Mouse (Mus musculus) neural tube, embryonic 11.5 days (tissue): ENCODE results near the gene Yjefn3. TPM values are rescaled to one million over a fixed set of nuclear protein-coding genes. Genes with fewer than 3 reads are reported as not detected.
A peak's percentile ranks its signal among the peaks of the same experiment; 100 is the strongest.

Experiments used
- ATAC-seq: fragments of 200-750 bp; cut with Nextera tagmentation; 2 replicates; pipeline ENCODE4 v1.8.0; 2017; ENCODE audit warnings: moderate number of reproducible peaks, mild to moderate bottlenecking, moderate TSS enrichment, moderate library complexity; ENCODE audit not compliant: insufficient read depth, low FRiP score, low TSS enrichment
- DNase-seq: peaks from one replicate; pipeline ENCODE4 v3.0.0-alpha.2; 2015; ENCODE audit warnings: low spot score
- H3K27ac ChIP-seq: fragments of 300-500 bp; sonication (generic); 2 replicates; pipeline ENCODE4 v1.5.1; 2014; ENCODE audit warnings: low read depth, mild to moderate bottlenecking, low read length
- H3K27me3 ChIP-seq: fragments of 300-500 bp; sonication (generic); 2 replicates; pipeline ENCODE4 v1.6.1; 2014; ENCODE audit warnings: mild to moderate bottlenecking, low read length, mixed read lengths; ENCODE audit not compliant: control insufficient read depth, insufficient read depth
- H3K36me3 ChIP-seq: fragments of 300-500 bp; sonication (generic); 2 replicates; pipeline ENCODE4 v1.6.1; 2014; ENCODE audit warnings: mild to moderate bottlenecking, low read length, moderate library complexity, mixed read lengths; ENCODE audit not compliant: control insufficient read depth, insufficient read depth
- H3K4me1 ChIP-seq: fragments of 300-500 bp; sonication (generic); 2 replicates; pipeline ENCODE4 v1.6.1; 2014; ENCODE audit warnings: low read length, mixed read lengths; ENCODE audit not compliant: control insufficient read depth, insufficient read depth
- H3K4me2 ChIP-seq: fragments of 300-500 bp; sonication (generic); 2 replicates; pipeline ENCODE4 v1.6.1; 2014; ENCODE audit warnings: low read depth, mild to moderate bottlenecking, moderate library complexity
- H3K4me3 ChIP-seq: fragments of 300-500 bp; sonication (generic); 2 replicates; pipeline ENCODE4 v1.5.1; 2014; ENCODE audit warnings: low read depth, low read length
- H3K9ac ChIP-seq: fragments of 300-500 bp; sonication (generic); 2 replicates; pipeline ENCODE4 v1.6.1; 2014; ENCODE audit warnings: mild to moderate bottlenecking, low read length
- H3K9me3 ChIP-seq: fragments of 300-500 bp; sonication (generic); 2 replicates; pipeline ENCODE4 v1.6.1; 2016; ENCODE audit warnings: low read length; ENCODE audit not compliant: control insufficient read depth
- WGBS: fragments of 180-500 bp; shearing (Covaris S2); extraction: QIAGEN DNeasy Blood & Tissue Kit; methylation state at CpG from one replicate; pipeline ENCODE4 v1.1.7; 2014; 5-methylcytosine and 5-hydroxymethylcytosine counted together
- polyA plus RNA-seq: library from polyadenylated mRNA; unstranded; fragments of >200 nt; fragmentation: Nextera tagmentation; extraction: Ambion mirVana; gene quantifications from 2 replicates; pipeline ENCODE4 v1.2.1, GENCODE M21; 2014

Gene Yjefn3
- polyA plus RNA-seq, 1 experiment from 2014 or later, result 5.0 TPM

GRCm38 (mm10) chr8:69900895-69901451 lies 1.5 kb downstream of the Yjefn3 start:
- peak overlapping the region; percentile 71 for H3K4me3 ChIP-seq
- peak overlapping the region; percentile 90 for H3K4me2 ChIP-seq
- H3K36me3 ChIP-seq, result no peaks in the 10 kb centered on the region
- peaks cover 25% of the 10 kb centered on the region for H3K4me1 ChIP-seq
- no peak for ATAC-seq
- peak overlapping the region; percentile 69 for H3K27ac ChIP-seq
- H3K9ac ChIP-seq, result peak overlapping the region; percentile 73
- DNase-seq, result no peak
- H3K27me3 ChIP-seq, result no peaks in the 10 kb centered on the region
- H3K9me3 ChIP-seq, result no peaks in the 10 kb centered on the region
- WGBS, result 21% methylated on average over 12 of the region's 12 CpGs

GRCm38 (mm10) chr8:69899876-69900275 lies 2.6 kb downstream of the Yjefn3 start:
- 91% methylated on average over 2 of the region's 2 CpGs for WGBS
- Histone ChIP-seq H3K36me3 (no peaks in the 10 kb centered on the region), H3K4me2 (no peak overlapping the region), H3K9ac (no peak overlapping the region), H3K27ac (no peak overlapping the region), H3K4me3 (no peak overlapping the region), H3K4me1 (peaks cover 25% of the 10 kb centered on the region), H3K27me3 (no peaks in the 10 kb centered on the region), H3K9me3 (no peaks in the 10 kb centered on the region)
- ATAC-seq, result no peak
- DNase-seq, result no peak

- Histone ChIP-seq H3K27ac (no peak overlapping the region), H3K36me3 (no peaks in the 10 kb centered on the region; the same call in 1 of the 2 replicates), H3K9me3 (no peaks in the 10 kb centered on the region), H3K9ac (no peak overlapping the region), H3K27me3 (no peaks in the 10 kb centered on the region), H3K4me2 (no peak overlapping the region), H3K4me1 (peaks cover 22% of the 10 kb centered on the region), H3K4me3 (no peak overlapping the region)
- WGBS, result 91% methylated on average over 6 of the region's 6 CpGs
- ATAC-seq, result no peak
- DNase-seq, result no peak
These were observed 4.7 kb downstream of the Yjefn3 start for GRCm38 (mm10) chr8:69897857-69898256.

- no peak for ATAC-seq
- Histone ChIP-seq H3K27ac (no peak overlapping the region), H3K4me2 (no peak overlapping the region), H3K4me1 (peaks cover 11% of the 10 kb centered on the region), H3K36me3 (no peaks in the 10 kb centered on the region; the same call in 1 of the 2 replicates), H3K9me3 (no peaks in the 10 kb centered on the region), H3K9ac (no peak overlapping the region), H3K27me3 (no peaks in the 10 kb centered on the region), H3K4me3 (no peak overlapping the region)
- no peak for DNase-seq
- 81% methylated on average over 4 of the region's 4 CpGs for WGBS
These were observed 6.6 kb downstream of the Yjefn3 start for GRCm38 (mm10) chr8:69895772-69896451.

GRCm38 (mm10) chr8:69894836-69895332 lies 7.6 kb downstream of the Yjefn3 start:
- Histone ChIP-seq H3K27ac (no peak overlapping the region), H3K9ac (no peak overlapping the region), H3K4me3 (no peak overlapping the region), H3K9me3 (no peaks in the 10 kb centered on the region), H3K4me1 (0 out of 2 replicates have a peak, but pooled peaks cover 3% of the 10 kb centered on the region), H3K4me2 (no peak overlapping the region), H3K27me3 (peaks cover 9% of the 10 kb centered on the region), H3K36me3 (no peaks in the 10 kb centered on the region; the same call in 1 of the 2 replicates)
- WGBS, result 45% methylated on average over 6 of the region's 6 CpGs
- ATAC-seq (no peak), DNase-seq (no peak)

GRCm38 (mm10) chr8:69893863-69894262 lies 8.6 kb downstream of the Yjefn3 start:
- H3K27me3 ChIP-seq, result peaks cover 19% of the 10 kb centered on the region
- ATAC-seq (0 out of 2 replicates have a peak, but pooled peaks have one; percentile 18), DNase-seq (peak; percentile 68)
- H3K27ac ChIP-seq, result no peak overlapping the region
- no peak overlapping the region for H3K4me3 ChIP-seq
- H3K9ac ChIP-seq, result no peak overlapping the region
- peaks cover 3% of the 10 kb centered on the region; the same call in 1 of the 2 replicates for H3K4me1 ChIP-seq
- no peaks in the 10 kb centered on the region for H3K9me3 ChIP-seq
- no peaks in the 10 kb centered on the region; the same call in 1 of the 2 replicates for H3K36me3 ChIP-seq
- no peak overlapping the region for H3K4me2 ChIP-seq
- 34% methylated on average over 17 of the region's 17 CpGs for WGBS

GRCm38 (mm10) chr8:69890813-69891241 lies 11.7 kb downstream of the Yjefn3 start:
- no peak overlapping the region for H3K27ac ChIP-seq
- H3K27me3 ChIP-seq, result peaks cover 49% of the 10 kb centered on the region
- peaks cover 8% of the 10 kb centered on the region for H3K4me1 ChIP-seq
- H3K4me3 ChIP-seq, result no peak overlapping the region
- no peak overlapping the region for H3K4me2 ChIP-seq
- no peaks in the 10 kb centered on the region for H3K9me3 ChIP-seq
- H3K9ac ChIP-seq, result no peak overlapping the region
- peak; percentile 13; the same call in 1 of the 2 replicates for ATAC-seq
- peak; percentile 75 for DNase-seq
- WGBS, result 42% methylated on average over 19 of the region's 19 CpGs
- H3K36me3 ChIP-seq, result no peaks in the 10 kb centered on the region; the same call in 1 of the 2 replicates

- peaks cover 68% of the 10 kb centered on the region for H3K27me3 ChIP-seq
- H3K9me3 ChIP-seq, result no peaks in the 10 kb centered on the region
- H3K4me3 ChIP-seq, result peak overlapping the region; percentile 3; the same call in 1 of the 2 replicates
- ATAC-seq, result no peak
- 3% methylated on average over 32 of the region's 32 CpGs for WGBS
- no peaks in the 10 kb centered on the region for H3K36me3 ChIP-seq
- H3K9ac ChIP-seq, result no peak overlapping the region
- peak overlapping the region; percentile 14; the same call in 1 of the 2 replicates for H3K4me2 ChIP-seq
- H3K4me1 ChIP-seq, result peaks cover 8% of the 10 kb centered on the region
- no peak overlapping the region for H3K27ac ChIP-seq
- DNase-seq, result no peak
These were observed 13.6 kb downstream of the Yjefn3 start for GRCm38 (mm10) chr8:69888902-69889301.
